Mouse (Mus musculus) spleen, postnatal 4 days (tissue): Measurements from ENCODE around the gene Git1.
A peak's percentile ranks its signal among the peaks of the same experiment; 100 is the strongest.

Source experiments
- DNase-seq, 2 experiments: peaks; one replicate each; pipeline ENCODE4 v3.0.0; 2022; ENCODE audit warnings: low spot score in 2 of 2

Gene Git1

DNA sequence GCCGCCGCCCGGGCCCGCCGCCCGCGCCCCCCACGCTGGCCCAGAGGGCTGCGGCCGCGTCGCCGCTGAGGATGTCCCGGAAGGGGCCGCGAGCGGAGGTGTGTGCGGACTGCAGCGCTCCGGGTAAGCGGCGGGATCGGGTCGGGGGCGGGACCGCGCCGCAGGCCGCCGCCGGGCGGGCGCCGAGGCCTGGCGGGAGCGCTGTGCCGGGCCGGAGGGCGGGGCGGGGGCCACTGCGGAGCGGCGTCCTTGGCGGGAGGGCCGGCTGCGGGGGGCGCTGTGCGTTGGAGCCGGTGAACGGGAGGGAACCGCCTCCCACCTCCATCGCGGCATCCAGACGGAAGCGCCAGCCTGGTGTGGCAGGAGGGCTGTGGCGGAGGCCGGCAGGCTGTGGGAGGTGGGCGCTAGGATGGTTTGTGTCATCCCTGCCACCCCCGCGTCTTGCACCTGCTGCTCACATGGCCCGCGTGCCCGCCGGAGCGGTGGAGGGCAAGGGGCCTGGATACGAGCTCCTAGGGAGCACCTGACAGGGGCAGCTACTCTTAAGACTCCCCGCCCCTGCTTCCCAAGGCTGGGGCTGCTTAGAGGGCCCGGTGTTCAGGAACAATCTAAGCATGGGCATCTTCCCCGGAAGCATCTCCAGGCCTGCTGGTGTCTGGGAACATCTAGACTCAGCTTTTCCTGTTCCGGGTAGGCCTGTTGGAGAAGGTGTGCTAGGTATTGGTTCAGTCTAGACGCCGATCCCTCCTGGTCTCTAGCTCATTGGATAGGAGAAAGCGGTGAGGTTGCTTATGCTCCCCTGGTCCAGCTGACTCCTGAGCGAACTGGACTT is at the start of gene Git1:
Gene Git1 (plus strand): TSS at position 51 of the 832 bp plus-strand sequence.
- peak; percentile 41 to 80 for DNase-seq

GRCm38 (mm10) chr11:77444939-77445338 is 48.4 kb upstream of the Git1 start:
- DNase-seq = no peak

GRCm38 (mm10) chr11:77446628-77447041 is 46.7 kb upstream of the Git1 start:
- DNase-seq = peak in 1 of 2 experiments; percentile 51

DNA sequence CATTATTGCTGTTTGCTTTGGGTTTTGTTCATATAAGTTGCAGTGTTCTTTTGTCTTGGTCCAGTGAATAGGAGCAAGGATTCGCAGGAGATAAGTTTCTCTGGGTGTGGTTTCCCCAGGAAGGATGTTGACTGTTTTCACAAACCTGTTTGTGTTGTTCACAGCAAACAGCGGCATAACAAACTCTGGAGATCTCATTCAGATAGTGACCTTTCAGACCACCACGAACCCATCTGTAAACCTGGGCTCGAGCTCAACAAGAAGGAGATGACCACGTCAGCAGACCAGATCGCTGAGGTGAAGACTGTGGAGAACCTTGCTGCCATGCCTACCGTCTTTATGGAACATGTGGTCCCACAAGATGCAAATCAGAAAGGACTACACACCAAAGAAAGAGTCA is 44.1 kb upstream of the Git1 start:
- no peak for DNase-seq

DNA sequence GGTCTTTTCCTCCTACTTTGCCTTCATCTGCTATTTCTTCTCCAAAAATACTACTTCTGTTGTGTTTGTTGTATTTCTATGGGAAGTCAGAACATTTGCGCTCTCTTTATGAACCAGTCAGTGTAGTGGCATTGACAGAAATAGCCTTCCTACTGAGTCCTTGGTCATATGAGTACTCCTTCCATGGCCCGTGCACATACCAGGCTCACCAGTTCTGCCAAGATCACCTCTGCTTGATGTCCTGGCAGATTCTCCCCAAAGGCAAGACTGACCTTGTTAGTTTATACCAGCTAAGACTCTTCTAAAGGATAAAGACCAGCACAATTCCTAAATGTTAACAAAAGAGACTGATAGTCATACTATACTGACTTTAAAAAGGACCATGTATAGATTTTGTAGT is 41.7 kb upstream of the Git1 start:
- DNase-seq = no peak

GRCm38 (mm10) chr11:77453388-77453787 is 40.0 kb upstream of the Git1 start:
- DNase-seq = no peak

DNA sequence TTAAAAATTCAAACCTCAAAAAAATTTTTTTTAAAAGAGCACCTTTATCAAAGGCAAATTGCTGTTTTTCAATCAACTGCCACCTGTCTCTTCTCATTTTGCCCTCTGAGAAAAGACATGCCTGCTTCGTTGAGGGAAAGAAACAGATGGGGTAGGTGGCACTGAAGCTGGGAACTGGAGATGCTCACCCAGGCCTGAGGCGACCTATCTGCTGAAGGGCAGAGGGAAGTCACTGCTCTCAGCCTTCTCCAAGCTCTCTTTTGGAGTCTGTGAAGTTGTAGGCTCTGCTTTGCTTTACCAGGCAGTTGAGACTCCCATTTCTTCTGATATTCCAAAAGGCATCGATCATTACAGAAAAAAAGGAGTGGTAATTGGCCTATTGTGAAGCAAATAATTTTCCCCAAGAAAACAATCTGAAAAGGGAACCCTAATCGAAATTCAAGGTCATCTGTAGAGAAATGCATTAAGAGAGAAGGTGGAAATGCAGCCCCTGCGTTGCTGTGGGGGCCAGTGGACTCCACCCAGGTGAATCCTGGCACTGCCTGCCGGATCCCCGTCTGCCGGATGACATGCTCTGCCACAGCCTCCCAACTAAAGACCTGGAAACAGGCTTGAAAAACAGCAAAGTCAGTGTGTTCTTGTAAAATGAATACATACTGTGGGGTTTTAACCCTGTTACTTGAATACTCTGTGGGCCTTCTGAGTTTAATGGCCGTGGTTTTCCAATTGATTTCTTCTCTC is 37.4 kb upstream of the Git1 start:
- no peak for DNase-seq

DNA sequence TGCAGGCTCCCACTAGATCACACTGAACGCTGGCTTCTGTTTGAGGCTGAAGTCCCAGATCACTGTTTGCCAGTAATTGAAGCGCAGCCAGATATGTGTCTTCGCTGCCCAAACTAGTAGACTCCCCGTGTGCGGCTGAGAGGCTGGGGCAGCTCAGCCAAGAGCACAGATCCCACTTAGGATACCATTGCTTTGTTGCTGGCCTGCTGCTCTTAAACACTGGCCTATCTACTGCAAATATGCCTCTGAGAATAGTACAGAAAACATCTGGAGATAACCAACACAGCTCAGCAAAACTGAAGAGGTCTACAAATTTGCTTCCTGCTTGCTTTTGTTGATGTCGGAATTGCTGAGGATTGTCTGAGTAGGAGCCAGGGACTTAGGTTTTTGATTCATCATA is 36.5 kb upstream of the Git1 start:
- DNase-seq = peak in 1 of 2 experiments; percentile 52

- no peak for DNase-seq
Observed at GRCm38 (mm10) chr11:77461856-77462255, 31.5 kb upstream of the Git1 start.

GRCm38 (mm10) chr11:77462283-77463100 is 30.9 kb upstream of the Git1 start, which contains the start of gene Coro6:
Coro6 (plus strand) TSS chr11:77462411.
- DNase-seq = peak; percentile 64 to 85

GRCm38 (mm10) chr11:77463101-77463445 is 30.3 kb upstream of the Git1 start:
- DNase-seq = no peak

DNA sequence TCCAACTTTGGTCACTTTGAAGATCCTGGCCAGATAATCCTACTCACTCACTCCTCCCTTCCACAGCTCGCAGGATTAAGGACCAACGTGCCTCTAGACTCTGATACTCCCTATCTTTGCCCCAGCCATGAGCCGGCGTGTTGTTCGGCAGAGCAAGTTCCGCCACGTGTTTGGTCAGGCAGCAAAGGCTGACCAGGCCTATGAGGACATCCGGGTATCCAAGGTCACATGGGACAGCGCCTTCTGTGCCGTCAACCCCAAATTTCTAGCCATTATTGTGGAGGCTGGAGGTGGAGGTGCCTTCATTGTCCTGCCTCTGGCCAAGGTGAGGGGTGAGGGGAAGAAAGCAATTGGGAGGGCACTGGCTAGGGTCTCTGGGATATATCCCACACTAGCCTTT is 29.6 kb upstream of the Git1 start:
- no peak for DNase-seq

DNA sequence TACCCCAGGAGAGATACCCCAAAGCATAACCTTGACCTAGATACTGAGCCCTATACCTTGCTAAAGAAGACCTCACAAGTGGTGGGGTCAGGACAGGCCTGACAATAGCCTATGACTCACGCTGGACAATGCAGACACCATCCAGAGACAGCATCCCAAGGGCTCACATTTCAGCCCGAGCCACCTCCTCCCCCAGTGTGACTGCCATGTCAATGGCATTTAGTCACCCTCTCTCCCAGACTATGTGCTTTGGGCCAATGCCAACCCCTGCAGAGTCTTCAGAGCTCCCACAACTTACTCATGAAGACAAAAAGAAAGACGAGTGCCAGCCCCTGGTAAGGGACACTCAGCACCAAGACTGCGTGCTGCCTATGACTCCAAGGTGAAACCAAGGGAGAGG is 28.7 kb upstream of the Git1 start:
- no peak for DNase-seq

- DNase-seq = no peak
Observed at GRCm38 (mm10) chr11:77465111-77465510, 28.3 kb upstream of the Git1 start.

GRCm38 (mm10) chr11:77466544-77466943 is 26.8 kb upstream of the Git1 start:
- DNase-seq = no peak

DNA sequence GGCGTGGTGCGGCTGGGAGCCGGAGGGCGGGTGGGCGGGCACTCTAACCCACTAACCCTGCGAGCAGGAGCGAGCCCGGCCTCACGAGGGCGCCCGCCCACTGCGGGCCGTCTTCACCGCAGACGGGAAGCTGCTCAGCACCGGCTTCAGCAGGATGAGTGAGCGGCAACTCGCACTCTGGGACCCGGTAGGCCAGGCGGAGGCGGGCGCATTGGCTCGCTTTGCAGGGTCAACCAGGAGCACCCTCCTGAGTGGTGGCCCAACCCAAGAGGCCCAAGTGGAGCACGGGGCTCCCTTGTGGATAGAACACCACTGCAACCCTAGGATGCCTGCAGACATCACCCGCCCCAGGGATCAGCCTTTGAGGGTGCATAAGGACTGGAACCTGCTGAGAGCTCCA is 26.2 kb upstream of the Git1 start:
- DNase-seq = peak; percentile 78 to 90

DNA sequence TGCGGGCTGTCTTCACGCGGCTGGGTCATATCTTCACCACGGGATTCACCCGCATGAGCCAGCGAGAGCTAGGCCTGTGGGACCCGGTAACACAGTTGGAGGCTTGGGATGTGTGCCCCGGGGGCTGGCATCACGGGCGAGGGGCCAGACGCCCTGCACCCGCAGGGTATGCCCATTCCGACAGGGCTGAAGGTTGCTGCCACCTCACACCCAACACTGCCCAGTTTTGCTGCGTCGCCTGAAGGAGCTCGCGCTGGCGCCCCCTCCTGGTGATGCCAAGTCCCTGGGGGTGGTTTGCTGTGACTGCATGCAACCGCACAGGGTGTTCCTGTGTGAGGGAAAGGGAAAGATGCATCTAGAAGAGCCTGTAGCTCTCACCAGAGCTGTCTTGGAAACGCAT is 25.6 kb upstream of the Git1 start:
- peak; percentile 76 to 93 for DNase-seq

GRCm38 (mm10) chr11:77468397-77468796 is 25.0 kb upstream of the Git1 start:
- no peak for DNase-seq

GRCm38 (mm10) chr11:77471407-77471806 is 22.0 kb upstream of the Git1 start:
- DNase-seq = no peak

DNA sequence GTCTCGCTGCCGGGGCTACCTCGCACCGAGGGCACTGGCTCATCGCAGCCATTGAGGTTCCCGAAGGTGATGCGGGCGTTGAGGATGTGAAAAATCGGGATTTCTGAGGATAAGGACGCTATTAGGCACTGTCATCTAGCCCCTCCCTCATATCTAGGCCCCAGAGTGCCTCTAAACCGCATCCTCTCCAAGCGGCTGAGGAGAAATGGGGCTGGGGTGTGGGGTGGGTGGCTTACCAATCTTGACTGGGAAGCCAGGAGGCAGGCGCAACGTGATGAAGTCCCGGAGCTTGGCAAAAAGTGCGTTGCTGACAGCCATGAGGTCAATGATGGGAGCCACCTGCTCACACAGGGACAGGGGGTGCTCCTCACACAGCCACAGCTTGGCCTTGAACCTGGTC is 20.6 kb upstream of the Git1 start:
- DNase-seq = no peak

- no peak for DNase-seq
Observed at GRCm38 (mm10) chr11:77476216-77476615, 17.1 kb upstream of the Git1 start.

GRCm38 (mm10) chr11:77476895-77477294 is 16.5 kb upstream of the Git1 start:
- DNase-seq = no peak
